Mouse (Mus musculus): ENCODE results near the gene Mylpf.

- TF ChIP-seq CTCF (IDR thresholded peaks at IDR 0.05; ENCODE audit: low read depth) (no peak), EP300 (IDR thresholded peaks at IDR 0.05; ENCODE audit: low read depth) (no peak)
Observed at GRCm38 (mm10) chr7:127220440-127220839, 11.8 kb downstream of the Mylpf start.
